Mouse (Mus musculus) right cerebral cortex, adult 2 months (tissue): ENCODE results near the gene Zkscan3.
"Not testable (repeated sequence)": the region's sequence is repeated elsewhere in the genome, so short reads cannot be mapped to it uniquely, and the experiment has no call there.

ENCODE experiments used
- DNase-seq, 2 experiments: peaks; one replicate each; pipeline ENCODE4 v3.0.0; 2021 to 2022; ENCODE audit warnings: low spot score in 2 of 2

Zkscan3 gene

DNA sequence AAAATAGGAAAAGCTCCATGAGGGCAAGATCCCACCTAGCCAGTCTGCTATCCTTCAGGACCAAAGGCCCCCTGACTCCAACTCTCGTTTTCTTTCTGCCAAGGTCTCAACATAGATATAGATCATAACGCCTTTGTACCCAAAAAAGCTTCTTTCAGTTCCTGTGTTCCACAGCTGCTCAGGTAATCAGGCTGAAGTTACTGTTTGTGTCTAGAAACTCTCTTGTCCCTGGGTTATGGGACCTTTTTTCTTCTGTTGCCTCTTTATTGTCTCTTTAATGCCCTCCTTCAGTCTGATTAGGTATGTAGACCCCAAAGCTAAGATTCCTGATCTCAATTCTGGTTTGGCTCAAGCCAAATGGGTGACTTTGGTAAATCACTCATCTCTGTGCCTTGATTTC, 5.1 kb downstream of the Zkscan3 start:
- DNase-seq, result no peak

DNA sequence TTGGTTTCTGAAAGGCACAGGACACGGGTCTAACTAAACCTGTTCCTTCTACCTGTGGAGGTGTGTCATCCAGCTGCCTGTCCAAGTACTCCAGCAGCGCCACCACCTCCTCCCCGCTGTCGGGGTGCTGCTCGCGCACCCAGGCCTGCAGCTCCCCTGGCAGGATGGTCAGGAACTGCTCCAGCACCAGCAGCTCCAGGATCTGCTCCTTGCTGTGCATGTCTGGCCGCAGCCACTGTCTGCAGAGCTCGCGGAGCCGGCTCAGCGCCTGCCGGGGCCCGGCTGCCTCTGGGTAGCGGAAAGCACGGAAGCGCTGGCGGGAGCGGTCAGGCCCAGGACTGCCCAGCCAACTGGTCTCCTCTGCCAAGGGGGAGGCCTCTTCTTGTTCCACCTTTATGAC, 6.5 kb downstream of the Zkscan3 start:
- DNase-seq, result not testable (repeated sequence)

- DNase-seq, result no peak
Measured at GRCm38 (mm10) chr13:21395623-21396022, 6.9 kb downstream of the Zkscan3 start.

GRCm38 (mm10) chr13:21395211-21395610, 7.3 kb downstream of the Zkscan3 start:
- no peak for DNase-seq

DNA sequence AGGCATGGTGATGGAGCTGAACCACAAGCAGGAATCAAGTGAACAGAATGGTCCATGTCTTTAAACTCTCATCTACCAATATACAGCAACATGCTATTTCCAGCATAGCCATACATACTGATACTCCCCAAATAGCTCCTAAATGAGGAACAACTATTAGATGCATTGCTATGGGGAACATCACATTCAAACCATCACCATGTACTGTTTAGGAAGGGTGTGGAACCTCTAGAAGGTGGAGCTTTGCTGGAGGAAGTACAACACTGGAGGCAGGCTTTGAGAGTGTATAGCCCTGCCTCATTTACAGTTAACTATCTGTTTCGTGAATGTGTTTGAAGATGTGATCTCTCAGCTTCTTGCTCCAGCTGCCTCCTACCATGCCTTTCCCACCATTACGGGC, 24.8 kb downstream of the Zkscan3 start:
- no peak for DNase-seq

- DNase-seq, result no peak
Measured at GRCm38 (mm10) chr13:21372700-21373099, 29.9 kb downstream of the Zkscan3 start.

- DNase-seq, result no peak
Measured at GRCm38 (mm10) chr13:21366635-21367034, 35.9 kb downstream of the Zkscan3 start.

GRCm38 (mm10) chr13:21363719-21364118, 38.8 kb downstream of the Zkscan3 start:
- DNase-seq, result no peak

DNA sequence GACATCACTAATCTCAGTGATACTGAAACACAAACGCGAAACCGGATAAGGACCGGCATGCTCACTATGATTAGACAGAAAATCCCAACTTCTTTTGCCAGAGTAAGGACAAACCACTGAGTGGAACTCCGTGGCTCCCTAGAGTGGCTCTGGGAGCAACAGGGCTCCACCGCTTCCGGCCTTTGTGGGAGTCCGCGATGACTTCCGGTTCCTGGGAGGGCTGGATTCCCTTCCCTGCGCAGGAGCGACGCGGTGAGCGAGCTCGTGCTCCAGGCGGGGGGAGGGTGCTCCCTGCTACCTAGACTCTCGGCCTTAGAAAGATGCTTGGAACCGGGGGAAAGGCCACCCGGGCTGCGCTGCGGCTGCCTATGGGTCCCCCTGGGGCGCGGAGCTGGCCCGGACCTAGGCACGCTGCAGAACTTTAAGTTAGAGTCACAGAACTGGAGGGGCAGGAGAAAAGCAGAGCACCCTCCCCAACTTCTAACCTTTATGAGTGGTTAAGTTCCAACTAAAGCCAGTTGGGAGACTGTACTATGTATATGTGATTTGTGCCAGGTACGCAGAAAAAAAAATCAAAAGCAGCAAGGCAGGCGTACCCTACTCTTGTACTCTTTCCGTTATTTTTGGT, 39.8 kb downstream of the Zkscan3 start, which contains the start of gene Zscan12:
Gene Zscan12 (plus strand): TSS at position 200 of the 628 bp plus-strand sequence.
- DNase-seq, result peak; percentile 91 to 93

DNA sequence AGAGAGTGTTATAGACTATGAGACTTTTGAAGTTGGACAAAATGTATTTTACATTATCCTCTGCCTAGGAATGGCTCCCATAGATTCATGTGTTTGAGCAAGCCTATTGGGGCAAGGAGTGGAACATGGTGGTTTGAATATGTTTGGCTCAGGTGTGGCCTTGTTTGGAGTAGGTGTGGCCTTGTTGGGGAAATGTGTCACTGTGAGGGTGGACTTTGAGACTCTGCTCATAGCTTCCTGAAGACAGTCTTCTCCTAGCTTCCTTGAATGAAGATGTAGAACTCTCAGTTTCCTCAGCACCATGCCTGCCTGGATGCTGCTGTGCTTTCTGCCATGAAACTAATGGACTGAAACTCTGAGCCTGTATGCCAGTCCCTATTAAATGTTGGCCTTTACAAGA, 52.0 kb downstream of the Zkscan3 start:
- no peak for DNase-seq

DNA sequence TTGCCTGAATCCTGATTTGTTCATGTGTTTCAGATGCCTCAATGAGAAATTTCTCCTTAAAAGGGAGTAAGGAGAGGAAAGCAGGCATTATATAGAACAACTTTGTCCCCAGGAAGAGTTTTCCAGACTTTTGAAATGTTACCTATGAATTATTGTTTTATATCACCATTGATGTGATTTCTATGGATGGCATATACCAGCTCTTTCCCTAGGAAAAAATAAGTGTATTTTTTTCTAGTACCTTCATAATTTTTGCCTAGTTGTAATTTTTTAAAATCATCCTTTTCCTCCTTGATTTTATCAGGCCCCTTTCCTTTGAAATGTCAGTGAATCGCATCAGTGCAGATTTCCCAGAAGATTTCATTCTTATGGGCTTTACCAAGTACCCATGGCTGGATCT, 55.9 kb downstream of the Zkscan3 start, which contains the start of gene Olfr1367:
Gene Olfr1367 (plus strand): TSS at position 301 of the 400 bp plus-strand sequence.
- DNase-seq, result no peak
